Mouse (Mus musculus) ES-Bruce4 (cell line): ENCODE results near the gene Mindy4. TPM values are rescaled to one million over a fixed set of nuclear protein-coding genes. Genes with fewer than 3 reads are reported as not detected.
A peak's percentile ranks its signal among the peaks of the same experiment; 100 is the strongest.

ENCODE experiments used
- H3K27ac ChIP-seq: 2 replicates; pipeline ENCODE4 v1.5.1; 2012; ENCODE audit warnings: low read length, inconsistent platforms; ENCODE audit not compliant: insufficient read depth
- H3K27me3 ChIP-seq: 2 replicates; pipeline ENCODE4 v1.6.1; 2012; ENCODE audit warnings: mild to moderate bottlenecking, low read length, inconsistent platforms; ENCODE audit not compliant: control insufficient read depth, poor library complexity, insufficient read depth, severe bottlenecking
- H3K36me3 ChIP-seq: 2 replicates; pipeline ENCODE4 v1.6.1; 2012; ENCODE audit warnings: inconsistent platforms, mild to moderate bottlenecking, low read length, moderate library complexity; ENCODE audit not compliant: control insufficient read depth, poor library complexity, insufficient read depth, severe bottlenecking
- H3K4me1 ChIP-seq: one replicate; pipeline ENCODE4 v1.8.1; 2011; ENCODE audit warnings: low read length; ENCODE audit not compliant: control insufficient read depth, insufficient read depth
- H3K4me3 ChIP-seq: 2 replicates; pipeline ENCODE4 v1.5.1; 2011; ENCODE audit warnings: low read depth, mild to moderate bottlenecking, low read length
- H3K9ac ChIP-seq: 2 replicates; pipeline ENCODE4 v1.6.1; 2012; ENCODE audit warnings: low read depth, mild to moderate bottlenecking, inconsistent platforms; ENCODE audit not compliant: poor library complexity, severe bottlenecking
- H3K9me3 ChIP-seq: replicated peaks from 2 replicates; pipeline ENCODE4 v1.6.1; 2012; ENCODE audit warnings: mild to moderate bottlenecking, low read length, inconsistent platforms; ENCODE audit not compliant: control insufficient read depth, poor library complexity, insufficient read depth, severe bottlenecking
- CTCF ChIP-seq: IDR thresholded peaks from one replicate; pipeline ENCODE4 v1.8.1; 2011; ENCODE audit warnings: low read depth, low read length
- EP300 ChIP-seq: IDR thresholded peaks from 2 replicates; pipeline ENCODE4 v1.6.1; 2011; ENCODE audit warnings: low read depth, low read length; ENCODE audit not compliant: insufficient read depth
- POLR2A ChIP-seq: IDR thresholded peaks from one replicate; pipeline ENCODE4 v1.8.1; 2011; ENCODE audit warnings: low read length; ENCODE audit not compliant: insufficient read depth
- polyA plus RNA-seq: library from polyadenylated mRNA; stranded (reverse); fragments of >200 nt; gene quantifications from 2 replicates; pipeline ENCODE4 v1.2.4, GENCODE M21; 2011; ENCODE audit warnings: low read depth; ENCODE audit not compliant: missing spikeins, insufficient read depth, insufficient read length

Gene Mindy4
- polyA plus RNA-seq, 1 experiment, result 2.7 TPM

DNA sequence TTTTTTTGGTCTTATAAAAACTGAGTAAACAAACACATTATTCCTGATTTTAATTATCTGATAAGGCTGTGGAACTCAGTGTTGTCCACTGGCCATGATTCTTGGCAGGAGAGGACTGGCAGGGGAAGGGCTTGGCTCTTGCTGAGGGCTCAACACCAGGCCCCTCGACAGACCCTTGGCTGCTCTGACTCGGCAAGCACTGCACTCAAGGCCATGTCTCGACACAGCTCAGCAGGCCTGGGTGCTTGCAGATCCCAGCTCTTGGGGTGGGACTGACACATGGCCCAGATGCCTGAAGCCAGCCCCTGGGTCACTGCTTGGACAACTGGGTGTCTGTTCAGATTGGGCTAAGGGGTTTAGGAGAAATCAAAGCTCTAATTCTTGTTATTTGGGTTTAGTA lies 11.4 kb downstream of the Mindy4 start:
- Histone ChIP-seq H3K27ac (no peak overlapping the region), H3K36me3 (no peaks in the 10 kb centered on the region), H3K27me3 (no peaks in the 10 kb centered on the region), H3K9me3 (no peaks in the 10 kb centered on the region), H3K4me3 (no peak overlapping the region), H3K4me1 (no peaks in the 10 kb centered on the region), H3K9ac (no peak overlapping the region)
- TF ChIP-seq POLR2A (no peak), CTCF (no peak), EP300 (no peak)

DNA sequence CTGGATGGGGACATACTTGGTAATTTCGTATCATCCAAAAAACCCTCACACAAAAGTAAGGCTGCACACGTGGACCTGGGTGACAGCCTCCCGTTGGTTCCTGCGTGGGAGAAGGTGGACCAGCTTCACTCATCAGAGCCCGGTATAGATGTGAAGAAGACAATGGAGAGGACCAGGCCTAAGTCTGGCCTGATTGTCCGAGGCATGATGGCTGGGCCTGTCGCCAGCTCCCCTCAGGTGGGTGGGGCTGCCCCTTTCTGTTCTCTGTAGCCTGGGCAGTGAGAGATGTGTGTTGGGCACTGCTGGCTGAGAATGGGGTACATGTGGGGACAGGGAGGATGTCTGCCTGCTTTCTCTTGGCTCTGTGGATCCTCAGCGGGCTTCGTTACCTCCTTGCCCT lies 15.0 kb downstream of the Mindy4 start:
- TF ChIP-seq EP300, result no peak
- no peak for TF ChIP-seq POLR2A
- TF ChIP-seq CTCF, result no peak
- Histone ChIP-seq H3K36me3 (no peaks in the 10 kb centered on the region), H3K4me3 (no peak overlapping the region), H3K27ac (no peak overlapping the region), H3K9me3 (no peaks in the 10 kb centered on the region), H3K4me1 (no peaks in the 10 kb centered on the region), H3K9ac (no peak overlapping the region), H3K27me3 (no peaks in the 10 kb centered on the region)

DNA sequence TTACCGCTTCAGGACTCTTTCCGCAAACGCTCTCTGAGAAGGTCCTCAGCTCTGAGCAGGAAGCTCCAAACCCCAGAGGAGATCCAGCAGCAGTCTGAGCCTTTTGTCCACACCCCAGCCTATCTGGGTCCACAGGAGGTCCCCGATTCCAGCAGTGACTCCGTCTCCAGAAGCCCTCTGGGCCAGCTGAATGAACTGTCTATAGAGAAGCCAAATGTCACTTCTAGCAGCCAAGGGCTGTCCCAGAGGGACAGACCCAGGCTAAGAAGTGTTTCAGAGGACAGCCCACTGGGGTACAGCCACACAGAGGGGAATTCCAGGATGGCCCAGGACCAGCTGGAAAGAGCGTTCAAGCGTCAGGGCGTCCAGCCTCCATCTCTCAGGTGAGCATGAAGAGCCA lies 20.8 kb downstream of the Mindy4 start:
- Histone ChIP-seq H3K27me3 (no peaks in the 10 kb centered on the region), H3K9me3 (peaks cover 3% of the 10 kb centered on the region; the same call in 1 of the 2 replicates), H3K4me3 (no peak overlapping the region), H3K4me1 (no peaks in the 10 kb centered on the region), H3K36me3 (no peaks in the 10 kb centered on the region), H3K27ac (no peak overlapping the region), H3K9ac (no peak overlapping the region)
- no peak for TF ChIP-seq CTCF
- TF ChIP-seq EP300, result no peak
- TF ChIP-seq POLR2A, result no peak

DNA sequence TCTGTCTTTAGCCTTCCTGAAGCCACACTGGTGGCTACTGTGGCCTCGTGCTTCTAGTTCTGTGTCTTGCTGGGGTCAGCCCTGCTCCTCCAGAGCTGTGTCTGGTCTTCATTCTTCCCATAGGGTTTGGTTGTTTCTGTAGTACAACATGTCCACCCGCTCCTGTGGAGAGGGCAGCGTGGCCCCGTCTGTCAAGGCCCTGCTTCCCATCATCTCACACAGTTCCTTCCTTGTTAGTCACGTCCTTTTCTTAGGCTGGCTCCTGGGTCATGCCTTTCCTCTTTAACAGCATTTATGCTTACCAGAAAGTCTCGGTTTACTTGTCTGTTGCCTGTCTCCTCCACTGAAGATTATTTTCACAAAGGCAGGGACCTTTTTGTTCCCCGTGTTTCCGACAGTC lies 26.9 kb downstream of the Mindy4 start:
- no peak for TF ChIP-seq POLR2A
- TF ChIP-seq EP300, result no peak
- no peak for TF ChIP-seq CTCF
- H3K4me3 ChIP-seq, result no peak overlapping the region
- H3K27me3 ChIP-seq, result no peaks in the 10 kb centered on the region
- H3K9ac ChIP-seq, result no peak overlapping the region
- no peaks in the 10 kb centered on the region for H3K36me3 ChIP-seq
- H3K9me3 ChIP-seq, result no peaks in the 10 kb centered on the region
- H3K27ac ChIP-seq, result no peak overlapping the region
- no peaks in the 10 kb centered on the region for H3K4me1 ChIP-seq

DNA sequence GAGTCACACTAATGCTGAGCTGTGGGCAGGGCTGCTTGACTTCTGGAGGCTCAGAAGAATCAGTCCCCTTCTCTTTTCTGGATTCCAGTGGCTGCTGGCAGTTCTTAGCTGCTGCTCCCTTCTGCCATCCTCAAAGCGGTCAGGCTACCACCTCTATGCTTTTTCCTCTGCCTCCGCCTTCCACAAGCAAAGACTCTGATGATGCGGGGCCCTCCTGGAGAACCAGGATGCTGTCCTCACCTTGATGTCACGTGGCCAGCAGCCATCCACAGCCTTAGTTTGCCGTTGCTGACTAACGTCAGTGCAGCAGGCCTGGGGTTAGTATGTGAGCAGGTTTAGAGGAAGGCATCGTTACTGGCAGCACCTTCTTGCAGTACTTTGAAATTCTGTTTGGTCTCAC lies 28.9 kb downstream of the Mindy4 start:
- Histone ChIP-seq H3K9me3 (no peaks in the 10 kb centered on the region), H3K4me1 (no peaks in the 10 kb centered on the region), H3K9ac (no peak overlapping the region), H3K27me3 (no peaks in the 10 kb centered on the region), H3K36me3 (no peaks in the 10 kb centered on the region), H3K27ac (no peak overlapping the region), H3K4me3 (no peak overlapping the region)
- TF ChIP-seq EP300, result no peak
- TF ChIP-seq POLR2A, result no peak
- no peak for TF ChIP-seq CTCF

DNA sequence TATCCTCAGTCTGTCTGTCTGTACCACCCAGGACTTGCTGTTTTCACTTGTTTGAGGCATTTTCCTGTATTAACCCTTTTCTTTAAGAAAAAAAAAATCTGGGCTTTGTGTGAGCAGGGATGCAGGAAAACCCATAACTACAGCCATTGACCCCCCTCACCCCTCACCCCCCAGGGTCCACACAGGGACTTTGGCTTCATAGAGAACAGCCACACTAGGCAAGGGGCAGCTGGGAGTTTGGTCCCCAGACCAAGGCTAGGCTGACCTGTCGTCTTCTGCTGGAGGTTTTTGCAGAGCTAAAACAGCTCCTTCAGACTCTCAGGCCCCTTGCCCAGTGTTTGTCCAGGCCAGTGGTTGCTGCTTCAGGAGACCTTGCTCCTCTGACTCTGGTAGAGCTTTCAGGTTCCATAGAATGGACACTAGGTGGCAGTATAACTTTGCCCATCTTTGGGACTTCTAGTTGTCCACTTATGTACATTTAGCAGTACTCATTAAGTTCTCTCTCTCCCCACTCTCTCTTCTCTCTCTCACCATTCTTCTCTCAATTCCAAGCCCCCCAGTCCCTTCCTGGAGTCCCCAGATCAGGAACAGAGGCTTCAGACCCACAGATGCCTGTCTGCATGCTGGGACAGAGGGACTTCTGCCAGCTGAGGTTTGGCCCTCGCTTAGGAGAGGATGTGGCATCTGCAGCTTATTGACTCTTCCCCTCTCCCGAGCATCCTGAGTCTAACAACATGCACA lies 29.5 kb downstream of the Mindy4 start:
- Histone ChIP-seq H3K9ac (no peak overlapping the region), H3K4me3 (no peak overlapping the region), H3K9me3 (no peaks in the 10 kb centered on the region), H3K27ac (no peak overlapping the region), H3K4me1 (no peaks in the 10 kb centered on the region), H3K27me3 (no peaks in the 10 kb centered on the region), H3K36me3 (no peaks in the 10 kb centered on the region)
- TF ChIP-seq CTCF (peak; percentile 32), POLR2A (no peak)
